Mouse (Mus musculus) right cerebral cortex, postnatal 14 days (tissue): ENCODE measurements around the gene Sdc1.

ENCODE experiments used
- DNase-seq: peaks from one replicate; pipeline ENCODE4 v3.0.0; 2022

Gene Sdc1

DNA sequence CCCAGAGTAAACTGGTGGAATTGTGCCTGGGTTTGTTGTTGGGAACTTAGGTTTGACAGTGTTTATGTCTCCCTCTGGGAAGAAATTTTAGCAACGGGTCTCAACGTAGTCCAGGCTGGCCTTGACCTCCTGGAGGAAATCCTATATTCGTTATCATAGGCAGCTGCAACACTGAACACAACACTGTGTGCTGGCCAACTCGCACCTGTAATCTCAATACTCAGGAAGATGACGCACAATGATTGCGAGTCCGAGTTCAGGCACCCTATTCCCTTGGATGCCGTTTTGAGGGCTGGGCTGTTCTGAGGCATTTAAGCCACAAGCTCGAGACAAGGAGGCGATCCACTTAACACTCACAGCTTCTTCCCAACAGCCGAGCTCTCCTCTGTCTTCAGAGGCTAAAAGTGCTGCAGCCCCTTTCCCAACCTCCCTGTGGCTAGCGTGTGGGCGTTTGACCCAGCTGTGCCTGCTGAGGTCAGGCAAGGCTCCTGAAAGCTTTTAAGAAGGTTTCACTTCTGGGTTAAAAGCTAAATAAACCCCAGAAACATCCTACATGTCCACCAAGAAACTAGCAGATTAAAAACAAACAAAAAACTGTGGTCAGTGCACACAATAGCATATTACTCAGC, 58.0 kb downstream of the Sdc1 start:
- DNase-seq = no peak

GRCm38 (mm10) chr12:8829661-8830040, 58.5 kb downstream of the Sdc1 start:
- no peak for DNase-seq

DNA sequence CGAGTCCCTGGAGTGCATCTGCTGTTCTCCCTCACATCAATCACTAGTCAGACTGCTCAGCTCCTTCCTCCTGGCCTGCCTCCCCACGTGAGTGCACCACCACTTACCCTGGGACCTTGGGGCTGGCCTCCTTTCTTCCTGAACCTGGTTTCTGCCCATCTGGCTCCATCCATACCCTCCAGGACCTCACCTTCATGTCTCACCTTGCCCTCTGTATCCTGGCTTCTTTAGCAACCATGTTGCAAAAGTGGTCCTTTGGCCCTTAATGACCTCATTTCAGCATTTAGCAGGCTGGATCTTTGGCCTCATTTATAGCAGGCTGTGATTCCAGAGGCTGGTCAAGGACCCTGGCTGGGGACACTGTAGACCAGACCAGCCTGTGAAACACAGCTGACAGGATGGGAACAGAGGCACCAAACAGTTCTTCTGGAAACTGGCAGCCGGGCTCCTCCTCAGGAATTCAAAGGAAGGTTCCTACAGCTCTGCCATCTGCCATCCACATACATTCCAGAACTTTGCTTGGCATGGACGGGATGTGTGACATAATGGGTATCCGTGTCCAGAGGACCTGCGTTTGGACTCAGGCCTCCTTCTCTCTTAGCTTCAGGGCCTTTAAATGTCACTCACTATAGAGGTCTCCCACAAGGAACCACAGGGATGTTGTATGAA, 60.0 kb downstream of the Sdc1 start:
- no peak for DNase-seq

GRCm38 (mm10) chr12:8831710-8832109, 60.6 kb downstream of the Sdc1 start:
- no peak for DNase-seq

DNA sequence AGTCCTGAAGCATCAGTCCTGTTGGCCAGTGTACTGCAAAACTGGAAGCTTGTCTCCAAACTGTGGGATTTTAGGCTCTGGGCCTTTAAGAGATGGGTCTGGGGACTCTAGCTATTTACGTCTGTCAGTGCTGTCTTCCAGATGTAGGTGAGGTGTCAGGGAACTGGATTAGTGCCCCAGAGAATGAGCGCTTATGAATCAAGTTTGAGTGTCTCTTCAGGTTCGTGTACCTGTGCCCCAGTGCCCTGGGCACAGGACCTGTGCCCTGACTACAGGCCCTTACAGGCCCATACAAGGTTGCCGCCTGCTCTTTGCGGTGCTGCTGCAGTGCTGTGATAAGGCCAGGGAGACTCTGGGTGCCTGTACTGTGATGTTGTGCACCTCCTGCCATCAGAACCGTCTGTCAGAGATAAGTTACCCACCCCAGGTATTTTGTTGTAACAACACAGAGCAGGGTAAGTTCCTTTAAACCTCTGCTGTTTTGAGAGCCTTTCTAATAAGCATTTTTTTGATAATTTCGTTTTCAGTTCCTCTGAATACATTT, 69.7 kb downstream of the Sdc1 start:
- DNase-seq = no peak

DNA sequence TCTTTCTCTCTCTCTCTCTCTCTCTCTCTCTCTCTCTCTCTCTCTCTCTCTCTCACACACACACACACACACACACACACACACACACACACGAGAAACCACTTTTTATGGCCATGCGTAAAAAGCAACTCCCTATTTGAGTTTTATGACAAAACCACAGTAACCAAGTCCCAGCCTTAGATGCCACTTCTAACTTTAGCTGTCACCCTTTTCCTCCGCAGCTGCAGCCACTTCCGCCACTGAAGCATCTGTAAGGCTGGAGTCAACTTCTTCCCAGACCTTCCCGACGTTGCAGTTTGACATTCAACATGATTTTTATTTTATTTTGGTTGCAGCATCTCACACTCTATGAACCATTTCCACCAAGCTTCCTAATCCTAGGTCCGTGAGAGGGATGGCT, 71.6 kb downstream of the Sdc1 start:
- no peak for DNase-seq
